Mouse (Mus musculus): Measurements from ENCODE around the gene 1700003F12Rik.

DNA sequence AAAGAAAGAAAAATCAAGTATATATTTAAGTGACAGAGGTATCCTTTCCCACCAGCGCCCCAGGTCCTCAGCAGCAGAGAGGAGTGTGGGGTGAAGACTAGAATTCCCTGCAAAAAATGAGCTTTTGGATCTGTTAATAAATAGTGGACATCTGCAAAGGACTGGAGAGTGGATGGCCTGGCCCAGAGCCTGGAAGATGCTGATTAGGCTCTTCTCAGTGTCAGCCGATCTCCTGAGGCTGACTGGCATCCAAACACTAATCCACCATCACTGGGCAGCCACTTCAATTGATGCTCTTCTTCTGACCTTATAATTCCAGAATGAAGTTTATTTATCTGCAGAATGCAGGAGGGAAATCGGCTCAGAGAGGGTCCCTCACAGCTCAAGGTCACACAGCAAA, 26.1 kb downstream of the 1700003F12Rik start:
- TF ChIP-seq CTCF (conservative IDR thresholded peaks at IDR 0.05; ENCODE audit: low read length) (no peak), POU5F1 (IDR thresholded peaks at IDR 0.05; ENCODE audit: borderline replicate concordance, low read length) (no peak), NANOG (IDR thresholded peaks at IDR 0.05; ENCODE audit: borderline replicate concordance, low read length) (no peak)
